Mouse (Mus musculus) cerebellum, postnatal 14 days (tissue): ENCODE results near the gene Galt.

Source experiments
- DNase-seq, 2 experiments: peaks; one replicate each; pipeline ENCODE4 v3.0.0; 2021; ENCODE audit warnings: mixed read lengths in 2 of 2

The Galt gene

GRCm38 (mm10) chr4:41754797-41755337, at the start of gene Galt:
Galt (plus strand) TSS chr4:41755228.
- DNase-seq, result peak in 1 of 2 experiments; percentile 83

DNA sequence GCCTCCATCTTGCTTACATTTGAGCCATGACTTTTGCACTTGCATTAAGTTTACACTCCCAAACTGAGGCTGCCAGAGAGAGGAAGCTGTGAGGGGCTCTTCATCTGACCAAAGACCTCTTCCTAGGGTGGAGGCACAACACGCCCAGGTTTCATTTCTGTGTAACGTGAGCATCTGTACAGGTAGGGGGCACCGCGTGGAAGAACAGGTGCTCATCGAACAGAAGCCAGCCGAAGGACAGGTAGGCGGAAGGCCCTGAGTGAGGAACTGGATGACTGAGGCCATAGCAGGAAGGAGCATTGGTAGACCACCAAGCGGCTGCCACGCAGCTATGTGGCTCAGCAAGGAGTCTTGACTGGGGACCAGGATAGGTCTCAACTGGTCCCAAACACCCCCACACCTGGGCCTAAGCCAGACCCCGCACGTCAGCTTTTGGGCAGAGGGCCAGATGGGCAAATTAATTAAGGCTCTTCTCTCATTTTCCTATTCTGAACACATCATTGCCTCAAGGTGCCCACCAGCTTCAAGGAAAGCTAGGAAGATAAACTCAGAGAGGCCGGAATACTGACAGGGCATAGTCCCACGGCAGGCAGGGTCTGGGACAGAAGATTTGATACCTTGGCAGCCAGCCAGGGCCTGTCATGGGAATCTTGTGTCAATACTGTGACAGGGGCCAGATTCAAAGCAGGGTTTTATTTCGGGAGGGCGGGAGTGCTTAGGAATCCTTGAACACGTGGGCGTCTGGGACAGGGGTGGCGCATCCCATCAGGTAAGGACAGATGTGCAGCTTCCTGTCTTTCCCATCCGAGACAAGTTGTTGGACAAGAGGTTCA, 48.9 kb upstream of the Galt start:
- peak in 1 of 2 experiments; percentile 75 for DNase-seq

- peak; percentile 83 to 87 for DNase-seq
Observed at GRCm38 (mm10) chr4:41707011-41707535, 48.0 kb upstream of the Galt start.

GRCm38 (mm10) chr4:41708192-41708745, 46.8 kb upstream of the Galt start:
- peak; percentile 67 to 82 for DNase-seq

- no peak for DNase-seq
Observed at GRCm38 (mm10) chr4:41710229-41710628, 44.8 kb upstream of the Galt start.

DNA sequence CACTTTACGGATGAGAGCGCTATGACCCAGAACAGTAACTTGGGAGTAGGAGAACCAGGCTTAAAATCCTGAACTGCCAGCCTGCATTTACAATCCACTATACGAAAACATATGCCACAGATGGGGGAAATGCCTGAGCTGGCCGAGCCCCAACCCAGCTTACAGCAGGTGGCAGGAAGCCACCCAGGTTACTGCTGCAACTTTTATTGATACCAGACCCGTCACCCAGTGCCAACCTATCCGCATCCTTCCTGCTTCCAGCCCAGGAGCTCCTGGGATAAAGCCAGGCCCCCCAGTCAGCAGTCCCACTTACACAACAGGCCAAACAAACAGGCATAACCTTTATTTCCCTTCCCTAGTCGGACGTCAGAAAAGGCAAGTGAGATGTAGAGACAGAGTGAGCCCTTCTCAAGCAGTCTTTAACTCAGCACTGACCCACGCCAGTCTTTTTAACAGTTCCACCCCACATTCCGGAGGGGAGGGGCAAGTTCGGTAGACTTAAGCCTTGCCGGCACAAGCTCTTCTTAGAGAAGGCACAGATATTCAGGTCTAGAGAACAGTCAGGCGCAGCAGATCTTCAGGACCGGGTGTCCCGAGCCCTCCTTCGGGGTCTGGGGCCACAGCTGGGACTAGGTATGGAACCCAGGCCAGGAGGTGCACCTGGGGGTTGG, 43.2 kb upstream of the Galt start:
- peak in 1 of 2 experiments; percentile 50 for DNase-seq

DNA sequence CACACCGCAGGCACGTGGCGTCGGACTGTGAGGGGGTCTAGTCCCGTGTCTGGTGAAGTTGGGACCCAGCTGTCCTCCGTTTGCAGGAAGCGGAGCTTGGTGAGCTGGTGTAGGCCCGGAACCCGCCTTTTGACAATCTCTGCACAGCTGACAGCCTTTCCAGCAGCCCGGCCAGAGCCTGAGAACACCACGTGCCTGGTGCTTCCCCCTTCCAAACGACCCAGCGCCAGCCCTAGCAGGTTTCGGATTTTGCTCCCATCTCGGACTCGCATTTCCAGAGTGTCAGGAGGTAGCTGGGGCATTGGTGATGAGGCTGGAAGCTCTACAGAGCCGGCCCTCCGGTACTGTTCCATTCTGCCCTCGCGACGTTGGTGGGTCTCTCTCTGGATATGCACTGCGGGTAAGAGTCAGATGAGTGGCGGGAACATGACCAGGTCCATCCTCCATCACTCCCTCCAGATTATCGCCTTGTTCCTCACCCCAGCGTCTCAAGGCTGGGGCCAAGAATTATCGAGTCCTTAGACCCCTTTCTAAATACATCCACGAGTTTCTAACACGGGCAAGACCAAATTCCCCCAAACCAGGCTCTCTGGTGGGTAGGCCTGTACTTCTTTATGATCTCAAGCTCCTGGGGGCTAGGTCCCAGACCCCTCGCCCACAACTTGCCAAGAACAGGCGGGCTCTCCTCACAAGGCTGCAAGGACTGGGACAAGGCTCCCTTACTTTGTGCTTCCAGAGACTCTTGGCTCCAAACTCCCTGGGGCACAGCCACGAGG, 42.4 kb upstream of the Galt start:
- DNase-seq, result peak in 1 of 2 experiments; percentile 44

GRCm38 (mm10) chr4:41713197-41714067, 41.6 kb upstream of the Galt start, which contains the start of gene Rpp25l:
Rpp25l (minus strand) TSS chr4:41713534.
- peak; percentile 89 to 93 for DNase-seq

GRCm38 (mm10) chr4:41714276-41714675, 40.8 kb upstream of the Galt start:
- peak; percentile 87 to 88 for DNase-seq

DNA sequence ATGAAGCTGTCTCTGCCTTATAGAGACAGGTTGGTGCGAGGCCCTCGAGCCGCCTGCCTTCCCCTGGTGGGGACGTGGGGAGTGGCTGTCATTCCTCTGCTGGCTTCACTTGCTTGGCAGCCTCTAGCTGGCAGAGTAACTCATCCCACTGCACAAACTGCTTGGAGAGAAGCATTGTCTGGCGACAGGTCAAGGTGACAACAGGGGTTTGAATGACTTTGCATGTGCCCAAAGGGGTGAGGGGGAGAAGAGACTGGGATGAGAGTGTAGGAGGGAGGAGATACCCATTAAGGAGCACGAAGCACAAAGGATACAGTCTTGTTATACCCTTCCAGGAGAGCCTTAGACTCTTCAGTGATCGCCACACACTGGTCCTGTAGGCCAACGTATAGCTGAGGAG, 39.9 kb upstream of the Galt start:
- peak in 1 of 2 experiments; percentile 37 for DNase-seq

- peak; percentile 80 to 81 for DNase-seq
Observed at GRCm38 (mm10) chr4:41715596-41715995, 39.4 kb upstream of the Galt start.

- no peak for DNase-seq
Observed at GRCm38 (mm10) chr4:41716834-41717233, 38.2 kb upstream of the Galt start.

- peak; percentile 87 to 91 for DNase-seq
Observed at GRCm38 (mm10) chr4:41722918-41723351, 32.1 kb upstream of the Galt start, which contains the start of gene Dctn3. Dctn3 (minus strand) TSS chr4:41723170.

DNA sequence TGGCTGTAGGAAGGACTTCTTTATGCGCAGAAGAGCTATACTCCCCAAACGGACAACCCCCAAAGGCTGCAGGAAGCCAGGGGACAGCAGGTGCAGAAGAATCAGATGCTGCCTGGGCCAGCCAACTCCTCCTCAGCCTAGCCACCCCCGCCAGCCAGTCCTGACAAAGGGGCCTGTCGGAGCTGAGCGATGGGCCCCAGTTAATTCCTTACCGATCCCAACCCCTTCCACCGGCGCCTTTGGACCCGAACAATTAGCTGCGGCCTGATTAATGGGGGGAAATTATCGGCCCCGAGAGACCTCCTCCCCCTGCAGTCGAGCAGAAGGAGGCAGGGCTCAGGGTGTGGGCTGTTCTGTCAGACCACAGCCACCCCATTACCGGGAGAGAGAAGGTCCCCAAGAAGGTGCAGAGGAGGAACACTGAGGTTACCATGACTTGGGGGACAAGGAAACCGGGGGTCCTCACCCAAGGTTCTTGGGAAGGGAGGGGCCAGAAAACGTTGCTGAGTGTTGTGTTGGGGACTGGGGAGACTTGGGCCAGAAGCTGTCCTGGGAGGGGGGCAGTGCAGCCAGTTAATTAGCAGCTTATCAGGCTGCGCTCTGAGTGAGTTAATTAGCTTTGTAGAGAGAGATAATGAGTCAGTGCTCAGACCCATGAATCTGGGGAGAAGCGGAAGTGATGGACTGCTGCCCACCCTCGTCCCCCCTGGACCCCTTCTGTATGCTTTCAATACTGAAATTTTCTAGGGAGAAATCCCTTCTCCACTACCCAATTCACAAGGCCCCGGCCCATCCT, 28.0 kb upstream of the Galt start:
- no peak for DNase-seq

DNA sequence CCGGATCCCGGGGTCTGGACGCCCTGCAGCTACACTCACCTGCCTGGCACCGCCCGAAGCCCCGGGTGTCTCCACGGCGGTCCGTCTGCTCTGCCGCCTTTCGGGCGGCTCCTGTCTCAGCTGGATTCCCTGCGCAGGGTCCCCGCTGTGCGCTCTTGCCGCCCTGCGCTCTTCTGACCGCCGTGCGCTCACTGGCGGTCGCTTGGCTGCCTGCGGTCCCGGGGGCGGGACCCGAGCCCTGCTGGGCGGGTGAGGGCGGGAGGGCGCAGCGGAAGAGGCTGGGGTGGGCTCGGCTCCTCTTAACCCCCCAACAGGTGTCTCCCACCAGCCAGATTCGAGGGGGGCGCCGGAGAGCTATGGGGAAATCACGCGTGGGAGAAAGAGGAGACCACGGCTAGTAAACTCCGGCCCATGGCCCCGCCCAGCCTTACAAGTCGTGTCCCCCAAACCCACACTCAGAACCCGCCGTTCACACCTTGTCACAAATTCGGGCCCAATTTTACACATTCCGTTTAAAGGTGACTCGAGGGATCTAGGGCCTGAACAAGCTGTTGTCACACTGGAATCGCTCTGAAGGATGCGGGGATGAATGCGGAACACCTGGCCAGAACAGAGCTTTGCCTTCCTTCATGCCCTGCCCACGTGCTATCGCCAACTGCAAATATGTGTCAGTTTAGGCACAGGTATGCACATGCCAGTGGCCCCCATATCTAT, 23.8 kb upstream of the Galt start, which contains the start of gene Arid3c:
TSS of gene Arid3c (minus strand) at position 91 of the 714 bp plus-strand sequence.
- no peak for DNase-seq

DNA sequence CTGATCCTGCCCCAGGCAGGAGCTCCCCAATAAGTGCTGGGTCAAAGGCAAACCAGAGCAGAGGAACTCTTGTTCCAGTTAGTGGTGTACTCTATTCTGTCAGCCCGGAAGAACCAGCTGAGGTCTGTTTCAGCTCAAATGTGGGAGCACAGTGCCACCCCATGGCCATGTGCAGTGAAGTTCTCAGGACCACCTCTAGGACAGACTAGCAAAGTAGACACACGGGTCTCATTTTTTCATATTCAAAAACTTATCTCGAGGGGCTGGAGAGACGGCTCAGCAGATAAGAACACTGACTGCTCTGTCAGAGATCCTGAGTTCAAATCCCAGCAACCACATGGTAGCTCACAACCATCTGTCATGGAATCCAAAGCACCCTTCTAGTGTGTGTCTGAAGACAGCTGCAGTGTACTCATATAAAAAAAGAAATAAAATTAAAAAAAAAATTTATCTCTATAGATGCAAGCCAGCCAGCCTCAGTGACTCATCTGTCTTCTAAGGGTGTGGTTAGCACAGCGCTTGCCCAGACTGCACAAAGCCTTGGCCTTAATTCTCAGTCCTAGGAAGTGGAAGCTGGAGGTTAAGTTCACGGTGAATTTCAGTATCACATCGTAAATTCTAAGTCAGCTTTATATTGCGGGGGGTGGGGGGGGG, 17.3 kb upstream of the Galt start:
- peak; percentile 83 to 85 for DNase-seq

DNA sequence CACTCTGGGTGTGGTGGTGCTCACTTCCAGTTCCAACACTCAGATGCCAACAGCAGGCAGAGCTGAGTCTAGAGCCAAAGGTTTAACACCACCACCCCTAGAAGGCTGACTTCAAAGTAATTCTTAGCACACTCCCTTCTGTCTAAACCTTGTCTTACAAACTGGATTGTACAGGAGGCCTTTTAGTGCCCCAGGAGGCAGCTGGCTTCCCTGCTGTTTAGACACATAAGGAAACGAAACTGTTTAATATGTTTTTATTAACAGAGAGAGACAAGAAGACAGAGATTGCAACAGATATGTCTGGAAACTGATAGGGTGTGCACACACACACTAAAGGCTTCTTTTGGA, 16.8 kb upstream of the Galt start:
- DNase-seq, result no peak

DNA sequence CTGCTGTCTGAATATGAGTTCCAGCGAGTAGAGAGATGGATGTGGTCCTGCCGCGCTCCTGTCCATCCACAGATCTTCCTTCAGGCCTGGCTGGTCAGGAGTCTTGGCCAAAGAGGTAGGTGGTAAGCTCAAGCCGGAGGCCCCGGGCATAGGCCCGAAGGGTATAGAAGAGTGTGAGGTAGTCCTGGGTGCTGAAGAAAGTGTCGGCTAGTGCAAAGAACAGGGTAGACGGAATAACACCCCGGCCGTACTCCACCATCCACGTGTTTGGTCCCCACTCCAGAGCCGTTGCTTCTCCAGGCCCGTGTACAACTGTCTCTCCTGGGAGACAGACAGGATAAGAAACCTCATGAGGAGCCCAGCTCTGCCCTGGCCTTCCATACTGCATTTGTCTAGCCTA, 15.8 kb upstream of the Galt start:
- DNase-seq, result no peak
